Mouse (Mus musculus) E14TG2a.4 (cell line): Measurements from ENCODE around the gene Srxn1.

Experiments used
- CTCF ChIP-seq: conservative IDR thresholded peaks from 2 replicates; pipeline ENCODE4 v1.5.1; 2014; ENCODE audit warnings: low read length
- NANOG ChIP-seq: IDR thresholded peaks from 2 replicates; pipeline ENCODE4 v1.6.1; 2014; ENCODE audit warnings: borderline replicate concordance, low read length, mixed read lengths
- POU5F1 ChIP-seq: IDR thresholded peaks from 2 replicates; pipeline ENCODE4 v1.6.1; 2014; ENCODE audit warnings: low read length, borderline replicate concordance

DNA sequence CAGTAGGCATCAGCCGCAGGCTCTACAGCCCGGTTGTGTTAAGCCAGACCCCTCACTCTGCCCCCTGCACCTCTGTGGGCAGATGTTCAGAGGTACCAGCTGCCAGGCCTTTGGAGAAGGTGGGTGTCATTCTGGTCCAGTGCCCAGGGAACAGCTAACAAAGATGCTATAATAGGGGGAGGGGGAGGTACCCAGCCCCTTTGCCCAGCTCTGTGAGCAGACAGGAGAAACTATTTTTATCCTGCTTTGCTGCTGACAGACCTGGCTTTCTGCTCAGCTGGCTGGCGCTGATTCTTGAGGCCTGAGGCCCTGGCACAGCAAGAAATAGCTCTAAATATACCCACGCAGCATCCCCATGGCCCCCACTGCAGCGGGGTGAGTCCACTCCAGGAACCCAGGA, 18.2 kb upstream of the Srxn1 start:
- TF ChIP-seq CTCF (no peak), NANOG (no peak), POU5F1 (no peak)
